Mouse (Mus musculus): ENCODE results near the gene Nos1. TPM values are rescaled to one million over a fixed set of nuclear protein-coding genes. Genes with fewer than 3 reads are reported as not detected.

The Nos1 gene
- polyA plus RNA-seq, 1 experiment from 2014 or later: 0.06 TPM

DNA sequence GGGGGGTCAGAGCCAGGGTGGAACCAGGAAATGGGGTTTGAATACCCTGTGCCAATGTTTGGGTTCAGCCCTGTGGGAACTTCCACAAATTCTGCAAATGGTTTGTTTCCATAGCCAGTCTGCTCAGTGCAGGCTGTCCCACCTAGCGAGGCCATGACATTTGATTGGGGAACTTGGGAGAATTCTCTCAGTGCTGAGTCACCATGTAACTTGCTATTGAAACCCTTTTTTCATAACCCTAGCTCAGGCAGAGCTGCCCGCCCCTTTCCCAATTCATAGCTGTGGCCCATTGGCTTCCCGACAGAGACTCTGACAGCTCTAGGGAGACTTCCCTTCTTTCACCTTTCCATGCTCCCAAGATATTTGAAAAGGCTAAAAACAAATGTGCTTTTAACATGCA lies 107.3 kb downstream of the Nos1 start:
- Histone ChIP-seq H3K27ac (no peak overlapping the region), H3K27me3 (ENCODE audit: insufficient read depth, poor library complexity, severe bottlenecking) (no peaks in the 10 kb centered on the region), H3K9me3 (no peaks in the 10 kb centered on the region), H3K36me3 (no peaks in the 10 kb centered on the region), H3K4me1 (no peaks in the 10 kb centered on the region), H3K4me3 (no peak overlapping the region)
- no peak for DNase-seq (ENCODE audit: low spot score)
- WGBS: 71% methylated on average over 3 of the region's 3 CpGs

DNA sequence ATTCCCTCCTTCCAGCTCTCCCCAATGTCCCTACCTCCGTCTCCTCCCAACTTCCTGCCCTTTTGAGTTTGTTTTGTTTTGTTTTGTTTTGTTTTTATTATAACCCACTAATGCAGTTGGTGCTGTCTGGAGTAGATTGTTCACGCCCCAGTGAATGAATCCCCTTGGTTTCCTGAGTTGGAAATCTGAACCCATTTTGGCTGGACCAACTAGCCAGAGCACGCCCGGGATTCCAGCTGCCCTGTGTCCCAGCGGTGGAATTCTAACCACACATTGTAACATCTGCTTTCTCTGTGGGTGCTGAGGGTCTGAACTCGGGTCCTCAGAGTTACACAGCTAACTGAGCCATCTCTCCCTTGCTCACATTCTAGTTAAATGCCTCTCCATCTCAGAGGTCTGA lies 108.1 kb downstream of the Nos1 start:
- no peak overlapping the region for H3K27ac ChIP-seq
- no peak overlapping the region for H3K4me3 ChIP-seq
- no peaks in the 10 kb centered on the region for H3K36me3 ChIP-seq
- peaks cover 3% of the 10 kb centered on the region; the same call in 1 of the 2 replicates for H3K4me1 ChIP-seq
- H3K27me3 ChIP-seq (ENCODE audit: insufficient read depth, poor library complexity, severe bottlenecking): no peaks in the 10 kb centered on the region
- 62% methylated on average over 6 of the region's 6 CpGs for WGBS
- H3K9me3 ChIP-seq: no peaks in the 10 kb centered on the region
- DNase-seq (ENCODE audit: low spot score): no peak

DNA sequence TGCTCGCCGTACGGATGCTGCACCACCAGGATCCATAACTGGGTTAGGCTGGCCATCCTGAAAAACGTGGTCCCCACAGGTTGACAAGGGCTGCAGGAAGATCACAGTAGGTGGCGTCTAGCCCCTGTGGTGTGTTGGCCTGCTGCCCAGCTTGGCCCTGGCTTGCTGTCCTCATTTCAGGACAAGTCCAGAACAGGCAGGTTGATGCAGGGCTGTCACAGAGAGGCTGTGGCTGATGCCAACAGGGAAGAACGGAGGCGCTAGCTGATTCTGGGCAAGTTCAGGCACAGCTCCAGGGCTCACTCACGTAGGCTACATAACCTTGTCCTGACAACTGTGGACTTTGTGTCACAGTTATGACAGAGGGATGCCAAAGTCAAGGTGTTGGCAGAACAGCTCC lies 108.7 kb downstream of the Nos1 start:
- no peaks in the 10 kb centered on the region for H3K27me3 ChIP-seq (ENCODE audit: insufficient read depth, poor library complexity, severe bottlenecking)
- H3K27ac ChIP-seq: no peak overlapping the region
- H3K4me3 ChIP-seq: no peak overlapping the region
- 76% methylated on average over 8 of the region's 8 CpGs for WGBS
- no peaks in the 10 kb centered on the region for H3K36me3 ChIP-seq
- no peaks in the 10 kb centered on the region for H3K9me3 ChIP-seq
- DNase-seq (ENCODE audit: low spot score): no peak
- H3K4me1 ChIP-seq: peaks cover 7% of the 10 kb centered on the region; the same call in 1 of the 2 replicates

DNA sequence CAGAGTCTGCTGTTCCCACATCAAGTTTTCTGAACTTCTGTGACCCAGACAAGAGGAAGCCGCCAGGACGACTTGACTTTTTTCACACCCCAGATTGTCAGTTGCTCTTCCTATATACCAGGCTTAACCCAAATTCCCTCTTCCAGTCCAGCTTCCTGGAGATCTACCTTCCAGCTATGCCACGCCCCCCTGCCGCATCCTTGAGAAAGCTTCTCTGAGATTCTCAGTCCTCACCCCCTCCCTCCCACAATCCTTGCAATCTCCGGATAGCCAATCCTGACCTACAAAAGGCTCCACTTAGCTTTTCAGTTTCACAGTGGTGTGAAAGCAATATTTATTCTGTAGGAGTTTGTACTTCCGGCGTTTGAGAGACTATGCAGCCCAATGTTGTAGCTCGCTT lies 110.0 kb downstream of the Nos1 start:
- Histone ChIP-seq H3K36me3 (no peaks in the 10 kb centered on the region), H3K9me3 (no peaks in the 10 kb centered on the region), H3K4me3 (no peak overlapping the region), H3K27me3 (ENCODE audit: insufficient read depth, poor library complexity, severe bottlenecking) (no peaks in the 10 kb centered on the region), H3K4me1 (peaks cover 7% of the 10 kb centered on the region; the same call in 1 of the 2 replicates), H3K27ac (no peak overlapping the region)
- WGBS: 59% methylated on average over 8 of the region's 8 CpGs
- DNase-seq (ENCODE audit: low spot score): no peak

DNA sequence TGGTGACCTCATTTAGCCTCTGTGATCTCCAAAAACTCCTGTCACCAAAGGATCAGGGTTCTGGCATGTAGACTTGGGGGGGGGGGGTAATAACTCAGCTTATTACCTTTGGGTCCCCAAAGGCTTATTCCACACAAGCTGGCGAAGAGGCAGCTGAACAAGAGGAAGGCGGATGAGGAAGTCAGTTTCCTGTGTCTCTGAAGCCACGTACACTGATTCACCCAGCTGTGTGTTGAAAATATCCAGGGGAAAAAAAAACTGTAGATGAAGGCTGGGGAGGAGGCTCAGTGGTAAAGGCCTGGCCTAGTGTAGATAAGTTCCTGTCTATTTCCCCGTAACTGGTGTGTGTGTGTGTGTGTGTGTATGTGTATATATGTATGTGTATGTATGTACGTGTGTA lies 110.7 kb downstream of the Nos1 start:
- peaks cover 3% of the 10 kb centered on the region; the same call in 1 of the 2 replicates for H3K27me3 ChIP-seq (ENCODE audit: insufficient read depth, poor library complexity, severe bottlenecking)

DNA sequence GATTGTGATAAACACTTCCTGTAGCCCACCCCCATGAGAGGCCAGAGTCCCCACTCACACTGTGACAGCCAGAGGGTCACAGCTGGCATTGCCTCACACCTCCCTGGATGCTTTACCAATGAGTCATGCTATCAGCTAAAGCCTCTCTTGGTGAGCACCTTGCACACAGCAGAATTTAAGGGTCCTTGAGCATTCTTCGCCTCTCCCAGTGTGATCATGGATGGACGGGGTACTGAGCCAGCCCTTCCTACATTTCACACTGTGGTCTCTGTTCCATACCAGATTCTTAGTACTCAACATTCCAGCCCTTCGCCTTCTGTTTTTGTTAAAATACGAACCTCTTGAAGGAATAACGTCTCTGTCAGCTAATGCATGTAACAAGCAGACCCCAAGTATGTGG lies 113.2 kb downstream of the Nos1 start:
- H3K4me3 ChIP-seq: no peak overlapping the region
- DNase-seq (ENCODE audit: low spot score): no peak
- peaks cover 12% of the 10 kb centered on the region; the same call in 1 of the 2 replicates for H3K27me3 ChIP-seq (ENCODE audit: insufficient read depth, poor library complexity, severe bottlenecking)
- no peaks in the 10 kb centered on the region for H3K36me3 ChIP-seq
- peaks cover 24% of the 10 kb centered on the region for H3K4me1 ChIP-seq
- WGBS: 75% methylated on average over 5 of the region's 5 CpGs
- H3K27ac ChIP-seq: no peak overlapping the region
- no peaks in the 10 kb centered on the region for H3K9me3 ChIP-seq

More for the DNA sequence above, 110.7 kb downstream of the Nos1 start:
- Histone ChIP-seq H3K27ac (no peak overlapping the region), H3K36me3 (no peaks in the 10 kb centered on the region), H3K9me3 (no peaks in the 10 kb centered on the region), H3K4me3 (no peak overlapping the region), H3K4me1 (peaks cover 7% of the 10 kb centered on the region; the same call in 1 of the 2 replicates)
- DNase-seq (ENCODE audit: low spot score): no peak
- 72% methylated on average over 5 of the region's 5 CpGs for WGBS

DNA sequence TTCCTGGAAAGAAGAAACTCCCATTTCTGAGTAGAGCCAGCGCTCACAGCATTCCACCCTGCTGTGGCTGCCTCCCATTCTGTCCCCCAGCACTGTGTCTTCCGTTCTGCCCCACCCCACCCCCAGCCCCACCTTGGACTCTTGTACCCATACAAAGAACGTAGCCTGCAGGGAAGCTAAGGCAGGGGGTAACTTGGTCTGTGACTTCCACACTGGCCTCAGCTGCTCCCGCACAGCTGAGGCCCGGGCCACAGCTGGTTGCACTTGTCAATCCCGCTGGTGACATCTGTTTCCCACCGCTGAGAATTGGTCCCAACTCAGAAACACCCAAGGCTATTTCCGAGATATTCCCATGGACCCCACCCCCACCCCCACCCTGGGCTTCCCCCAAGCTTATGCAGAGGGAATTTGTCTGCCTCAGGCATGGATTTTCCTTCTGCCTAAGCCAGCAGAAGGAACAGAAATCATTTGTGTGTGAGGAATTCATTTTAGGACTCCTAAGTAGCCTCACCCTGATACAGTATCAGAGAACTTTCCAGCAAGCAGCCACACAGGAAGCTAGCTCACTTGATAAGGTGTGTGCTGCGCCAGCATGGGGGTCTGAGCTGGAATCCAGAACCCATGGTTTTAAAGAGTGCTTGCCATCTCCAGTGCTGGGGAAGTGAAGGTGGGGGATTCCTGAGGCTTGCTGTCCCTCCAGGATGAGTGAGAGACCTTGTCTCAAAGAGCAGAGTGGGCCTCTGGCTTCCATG lies 117.4 kb downstream of the Nos1 start:
- H3K4me1 ChIP-seq: peaks cover 24% of the 10 kb centered on the region
- H3K27ac ChIP-seq: peak overlapping the region; percentile 52
- 7% methylated on average over 9 of the region's 9 CpGs for WGBS
- DNase-seq (ENCODE audit: low spot score): no peak
- H3K4me3 ChIP-seq: no peak overlapping the region
- H3K9me3 ChIP-seq: no peaks in the 10 kb centered on the region
- no peaks in the 10 kb centered on the region for H3K36me3 ChIP-seq
- peaks cover 26% of the 10 kb centered on the region; the same call in 1 of the 2 replicates for H3K27me3 ChIP-seq (ENCODE audit: insufficient read depth, poor library complexity, severe bottlenecking)

DNA sequence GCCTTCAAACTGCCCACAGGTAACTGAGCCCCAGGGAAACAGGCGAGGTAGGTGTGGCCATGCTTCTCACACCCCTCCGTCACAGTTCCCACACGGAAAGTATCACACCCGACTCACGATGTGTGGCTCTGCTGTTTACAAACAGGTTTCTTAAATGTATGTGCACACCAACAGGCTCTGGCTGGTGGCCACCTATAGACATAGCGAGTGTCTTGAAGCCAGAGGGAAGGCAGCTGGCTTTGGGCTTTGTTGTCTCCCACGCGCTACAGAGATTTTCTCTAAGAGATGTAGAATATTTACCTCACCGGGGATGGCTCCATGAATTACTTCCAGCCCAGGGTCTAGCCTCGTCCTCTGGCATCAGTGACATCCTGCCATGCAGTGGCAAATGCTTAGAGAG lies 118.5 kb downstream of the Nos1 start:
- H3K27me3 ChIP-seq (ENCODE audit: insufficient read depth, poor library complexity, severe bottlenecking): peaks cover 26% of the 10 kb centered on the region; the same call in 1 of the 2 replicates
- H3K27ac ChIP-seq: no peak overlapping the region
- peaks cover 23% of the 10 kb centered on the region for H3K4me1 ChIP-seq
- no peak for DNase-seq (ENCODE audit: low spot score)
- H3K9me3 ChIP-seq: no peaks in the 10 kb centered on the region
- WGBS: 77% methylated on average over 10 of the region's 10 CpGs
- no peak overlapping the region for H3K4me3 ChIP-seq
- no peaks in the 10 kb centered on the region for H3K36me3 ChIP-seq

DNA sequence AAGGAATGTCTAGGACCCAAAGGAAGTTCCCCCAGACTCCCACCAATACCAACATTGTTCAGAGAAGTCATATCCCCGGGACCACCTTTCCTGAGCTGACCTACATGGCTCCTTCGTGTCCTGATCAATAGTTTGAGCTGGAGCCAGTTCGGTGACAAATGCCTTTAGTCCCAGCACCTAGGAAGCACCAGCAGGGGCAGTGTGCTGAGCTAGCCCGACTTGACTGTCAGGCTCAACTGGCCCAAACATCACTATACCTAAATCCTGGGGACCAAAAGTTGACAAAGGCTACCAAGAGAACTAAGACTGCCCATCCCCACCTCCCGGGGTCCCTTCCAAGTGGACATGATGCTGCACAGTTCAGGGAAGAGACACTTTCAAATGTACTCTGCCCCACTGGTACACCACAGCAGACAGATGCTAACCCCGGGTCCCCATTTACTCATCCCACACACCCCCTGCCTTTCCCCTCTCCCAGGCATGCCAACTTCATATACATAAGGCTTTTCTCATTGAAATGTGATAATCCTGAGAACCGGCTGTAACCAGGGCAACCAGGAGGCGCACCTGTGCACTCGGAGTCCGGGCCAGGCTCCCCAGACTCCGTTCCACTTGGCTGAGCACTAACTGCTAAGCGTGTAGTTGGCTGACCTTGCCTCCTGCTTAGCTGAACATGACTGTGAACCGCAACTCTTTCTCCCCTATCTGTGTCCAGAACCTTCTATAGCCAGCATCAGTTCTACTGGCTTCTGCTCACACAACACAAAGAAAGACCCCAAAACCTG lies 120.3 kb downstream of the Nos1 start:
- DNase-seq (ENCODE audit: low spot score): no peak
- 29% methylated on average over 13 of the region's 13 CpGs for WGBS
- no peak overlapping the region for H3K4me3 ChIP-seq
- H3K9me3 ChIP-seq: no peaks in the 10 kb centered on the region
- peaks cover 26% of the 10 kb centered on the region; the same call in 1 of the 2 replicates for H3K27me3 ChIP-seq (ENCODE audit: insufficient read depth, poor library complexity, severe bottlenecking)
- H3K4me1 ChIP-seq: peaks cover 23% of the 10 kb centered on the region
- H3K36me3 ChIP-seq: no peaks in the 10 kb centered on the region
- H3K27ac ChIP-seq: no peak overlapping the region

DNA sequence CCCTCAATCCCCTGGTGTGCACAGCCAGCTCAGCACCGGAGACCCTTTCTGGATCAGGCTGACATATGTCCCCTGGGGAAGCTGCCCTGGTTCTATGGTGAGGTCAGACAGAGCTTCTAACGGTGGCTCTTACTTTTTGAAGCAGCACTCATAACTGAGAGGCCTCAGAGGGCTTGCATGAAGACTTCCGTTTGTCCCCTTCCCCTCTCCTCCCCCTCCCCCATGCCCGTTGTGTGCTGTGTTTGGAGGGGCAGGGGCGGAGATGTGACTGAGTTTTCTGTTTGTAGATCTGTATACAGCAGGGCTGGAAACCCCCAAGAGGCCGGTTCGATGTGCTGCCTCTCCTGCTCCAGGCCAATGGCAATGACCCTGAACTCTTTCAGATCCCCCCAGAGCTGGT lies 122.7 kb downstream of the Nos1 start:
- H3K27ac ChIP-seq: no peak overlapping the region
- no peak for DNase-seq (ENCODE audit: low spot score)
- WGBS: 44% methylated on average over 7 of the region's 7 CpGs

DNA sequence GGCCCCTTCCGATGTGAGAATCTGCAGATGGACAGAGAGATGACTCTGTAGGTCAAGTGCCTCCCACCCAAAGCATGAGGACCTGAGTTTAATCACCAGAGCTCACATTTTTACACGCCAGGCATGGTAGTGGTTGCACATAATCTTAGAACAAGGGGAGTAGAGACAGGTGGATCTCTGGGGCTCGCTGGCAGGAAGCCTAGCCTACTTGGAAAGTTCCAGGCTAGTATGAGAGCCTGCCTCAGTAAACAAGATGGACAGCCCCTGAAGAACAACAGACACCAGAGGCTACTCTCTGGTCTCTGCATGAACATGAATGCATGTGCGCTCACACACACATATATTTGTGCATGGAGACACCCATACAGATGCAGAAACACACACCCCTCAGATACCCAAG lies 124.9 kb downstream of the Nos1 start:
- 76% methylated on average over 4 of the region's 4 CpGs for WGBS
- Histone ChIP-seq H3K36me3 (no peaks in the 10 kb centered on the region), H3K4me1 (0 out of 2 replicates have a peak, but pooled peaks cover 7% of the 10 kb centered on the region), H3K27me3 (ENCODE audit: insufficient read depth, poor library complexity, severe bottlenecking) (0 out of 2 replicates have a peak, but pooled peaks cover 8% of the 10 kb centered on the region), H3K27ac (no peak overlapping the region), H3K9me3 (no peaks in the 10 kb centered on the region), H3K4me3 (no peak overlapping the region)
- DNase-seq (ENCODE audit: low spot score): no peak

More for the DNA sequence above, 122.7 kb downstream of the Nos1 start:
- H3K36me3 ChIP-seq: no peaks in the 10 kb centered on the region
- no peaks in the 10 kb centered on the region for H3K9me3 ChIP-seq
- no peak overlapping the region for H3K4me3 ChIP-seq
- 0 out of 2 replicates have a peak, but pooled peaks cover 14% of the 10 kb centered on the region for H3K27me3 ChIP-seq (ENCODE audit: insufficient read depth, poor library complexity, severe bottlenecking)
- peaks cover 12% of the 10 kb centered on the region for H3K4me1 ChIP-seq

DNA sequence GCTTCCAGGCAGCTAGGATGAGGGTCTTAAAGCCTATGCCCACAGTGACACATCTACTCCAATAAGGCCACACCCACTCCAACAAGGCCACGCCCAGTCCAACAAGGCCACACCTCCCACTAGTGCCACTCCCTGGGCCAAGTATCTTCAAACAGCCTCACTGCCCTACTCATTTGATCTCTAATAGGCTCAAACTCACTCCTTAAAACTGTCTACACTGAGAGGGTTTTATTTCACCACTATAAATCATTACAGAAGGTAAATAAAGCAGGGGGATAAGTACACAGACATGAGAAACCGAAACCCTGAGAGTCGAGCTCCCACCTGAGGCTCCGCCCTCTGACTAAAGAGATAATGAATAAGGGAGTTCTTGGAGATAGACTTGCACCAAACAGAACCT lies 128.7 kb downstream of the Nos1 start:
- no peak overlapping the region for H3K4me3 ChIP-seq
- no peaks in the 10 kb centered on the region for H3K4me1 ChIP-seq
- no peak overlapping the region for H3K27ac ChIP-seq
- DNase-seq (ENCODE audit: low spot score): no peak
- 74% methylated on average over 4 of the region's 4 CpGs for WGBS
- no peaks in the 10 kb centered on the region for H3K36me3 ChIP-seq
- H3K9me3 ChIP-seq: no peaks in the 10 kb centered on the region
- H3K27me3 ChIP-seq (ENCODE audit: insufficient read depth, poor library complexity, severe bottlenecking): no peaks in the 10 kb centered on the region

DNA sequence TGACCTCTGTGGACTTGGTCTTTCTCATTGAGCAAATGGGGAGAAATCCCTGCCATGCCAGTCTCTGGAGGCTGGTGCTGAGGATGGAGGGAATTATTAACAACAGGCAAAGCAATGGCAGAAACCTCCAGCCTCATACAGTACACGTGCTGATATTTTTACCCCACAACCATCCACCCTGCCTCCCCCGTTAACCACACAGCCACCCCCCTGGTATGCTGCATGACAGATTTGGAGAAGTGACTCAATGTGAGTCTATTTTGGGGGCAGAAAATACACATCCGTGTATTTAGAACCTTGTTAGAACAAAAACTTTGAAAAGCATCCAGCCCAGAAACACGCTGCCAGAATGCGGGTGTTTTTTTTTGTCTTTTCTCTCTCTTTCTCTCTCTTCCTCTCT lies 135.5 kb downstream of the Nos1 start:
- no peaks in the 10 kb centered on the region for H3K27me3 ChIP-seq (ENCODE audit: insufficient read depth, poor library complexity, severe bottlenecking)
- H3K27ac ChIP-seq: no peak overlapping the region
- H3K36me3 ChIP-seq: no peaks in the 10 kb centered on the region
- H3K9me3 ChIP-seq: no peaks in the 10 kb centered on the region
- 77% methylated on average over 5 of the region's 5 CpGs for WGBS
- no peak for DNase-seq (ENCODE audit: low spot score)
- H3K4me1 ChIP-seq: no peaks in the 10 kb centered on the region
- no peak overlapping the region for H3K4me3 ChIP-seq

Measured in heart, embryonic 10.5 days (tissue).